Mouse (Mus musculus) neural tube, embryonic 11.5 days (tissue): Measurements from ENCODE around the gene Tspan10. TPM values are rescaled to one million over a fixed set of nuclear protein-coding genes. Genes with fewer than 3 reads are reported as not detected.
A peak's percentile ranks its signal among the peaks of the same experiment; 100 is the strongest.

Experiments used
- ATAC-seq: fragments of 200-750 bp; cut with Nextera tagmentation; 2 replicates; pipeline ENCODE4 v1.8.0; 2017; ENCODE audit warnings: moderate number of reproducible peaks, mild to moderate bottlenecking, moderate TSS enrichment, moderate library complexity; ENCODE audit not compliant: insufficient read depth, low FRiP score, low TSS enrichment
- DNase-seq: peaks from one replicate; pipeline ENCODE4 v3.0.0-alpha.2; 2015; ENCODE audit warnings: low spot score
- H3K27ac ChIP-seq: fragments of 300-500 bp; sonication (generic); 2 replicates; pipeline ENCODE4 v1.5.1; 2014; ENCODE audit warnings: low read depth, mild to moderate bottlenecking, low read length
- H3K27me3 ChIP-seq: fragments of 300-500 bp; sonication (generic); 2 replicates; pipeline ENCODE4 v1.6.1; 2014; ENCODE audit warnings: mild to moderate bottlenecking, low read length, mixed read lengths; ENCODE audit not compliant: control insufficient read depth, insufficient read depth
- H3K36me3 ChIP-seq: fragments of 300-500 bp; sonication (generic); 2 replicates; pipeline ENCODE4 v1.6.1; 2014; ENCODE audit warnings: mild to moderate bottlenecking, low read length, moderate library complexity, mixed read lengths; ENCODE audit not compliant: control insufficient read depth, insufficient read depth
- H3K4me1 ChIP-seq: fragments of 300-500 bp; sonication (generic); 2 replicates; pipeline ENCODE4 v1.6.1; 2014; ENCODE audit warnings: low read length, mixed read lengths; ENCODE audit not compliant: control insufficient read depth, insufficient read depth
- H3K4me2 ChIP-seq: fragments of 300-500 bp; sonication (generic); 2 replicates; pipeline ENCODE4 v1.6.1; 2014; ENCODE audit warnings: low read depth, mild to moderate bottlenecking, moderate library complexity
- H3K4me3 ChIP-seq: fragments of 300-500 bp; sonication (generic); 2 replicates; pipeline ENCODE4 v1.5.1; 2014; ENCODE audit warnings: low read depth, low read length
- H3K9ac ChIP-seq: fragments of 300-500 bp; sonication (generic); 2 replicates; pipeline ENCODE4 v1.6.1; 2014; ENCODE audit warnings: mild to moderate bottlenecking, low read length
- H3K9me3 ChIP-seq: fragments of 300-500 bp; sonication (generic); 2 replicates; pipeline ENCODE4 v1.6.1; 2016; ENCODE audit warnings: low read length; ENCODE audit not compliant: control insufficient read depth
- WGBS: fragments of 180-500 bp; shearing (Covaris S2); extraction: QIAGEN DNeasy Blood & Tissue Kit; methylation state at CpG from one replicate; pipeline ENCODE4 v1.1.7; 2014; 5-methylcytosine and 5-hydroxymethylcytosine counted together
- polyA plus RNA-seq: library from polyadenylated mRNA; unstranded; fragments of >200 nt; fragmentation: Nextera tagmentation; extraction: Ambion mirVana; gene quantifications from 2 replicates; pipeline ENCODE4 v1.2.1, GENCODE M21; 2014

Gene Tspan10
- polyA plus RNA-seq, 1 experiment from 2014 or later, result not detected

DNA sequence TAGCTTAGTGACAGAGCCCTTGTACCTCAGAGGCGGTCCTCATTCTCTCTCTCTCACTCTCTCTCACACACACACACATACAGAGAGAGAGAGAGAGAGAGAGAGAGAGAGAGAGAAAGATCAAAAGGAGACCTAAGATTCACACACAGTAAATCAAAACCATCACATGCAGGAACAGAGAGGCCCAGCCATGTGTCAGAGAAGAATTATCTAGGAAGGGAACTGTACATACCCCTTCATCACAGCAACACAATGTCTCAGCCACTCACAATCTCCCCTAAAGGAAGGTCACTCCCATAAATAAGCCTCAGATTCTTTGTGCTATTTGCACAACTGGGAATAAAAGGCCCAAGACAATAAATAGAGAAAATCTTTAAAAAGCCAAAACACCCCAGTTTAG lies 23.9 kb upstream of the Tspan10 start:
- Histone ChIP-seq H3K9ac (no peak overlapping the region), H3K27me3 (no peaks in the 10 kb centered on the region), H3K36me3 (peaks cover 21% of the 10 kb centered on the region), H3K4me3 (no peak overlapping the region), H3K9me3 (no peaks in the 10 kb centered on the region), H3K27ac (no peak overlapping the region), H3K4me2 (no peak overlapping the region), H3K4me1 (no peaks in the 10 kb centered on the region)
- no peak for DNase-seq
- WGBS, result 76% methylated on average over 1 of the region's 1 CpGs
- no peak for ATAC-seq

DNA sequence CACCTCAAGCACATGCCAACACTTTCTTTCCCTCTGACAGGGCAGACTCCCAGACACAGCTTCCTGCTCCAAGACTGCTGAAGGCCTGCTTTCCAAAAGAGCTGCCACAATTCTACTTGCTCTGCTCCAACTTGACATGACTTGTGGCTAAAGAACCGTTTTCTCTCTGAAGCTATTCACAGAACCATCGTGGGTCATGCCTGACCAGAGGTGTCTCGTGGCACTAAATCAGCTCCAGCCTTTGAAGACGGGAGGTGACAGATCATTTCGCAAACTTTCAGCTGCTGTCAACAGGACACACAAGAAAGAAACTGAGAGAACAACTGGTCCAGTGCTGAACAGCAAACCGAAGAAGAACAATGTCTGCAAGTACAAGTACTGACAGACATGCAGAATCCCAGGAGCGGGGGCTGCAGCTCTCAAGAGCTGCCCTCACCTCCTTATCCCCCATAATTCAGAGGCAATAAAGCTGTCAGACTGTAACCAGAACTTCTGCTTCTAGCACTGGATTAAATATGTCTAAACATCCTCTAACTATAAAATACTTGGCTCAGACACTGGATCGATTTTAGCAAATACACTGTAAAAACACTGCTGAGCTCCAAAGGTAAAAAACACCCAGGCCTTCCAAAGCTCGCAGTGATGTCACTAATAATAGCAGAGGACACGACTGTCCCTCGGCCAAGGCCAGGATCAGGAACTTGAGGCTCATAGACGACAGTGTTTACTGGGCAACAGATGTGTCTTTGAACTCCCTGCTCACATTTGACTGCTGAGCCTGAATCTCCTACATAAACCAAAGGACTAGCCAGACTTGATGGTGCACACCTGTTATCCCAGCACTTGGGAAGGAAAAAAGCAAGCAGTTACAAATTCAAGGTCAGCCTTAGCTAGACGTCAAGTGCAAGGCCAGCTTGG lies 19.5 kb upstream of the Tspan10 start:
- no peaks in the 10 kb centered on the region for H3K9me3 ChIP-seq
- DNase-seq (no peak), ATAC-seq (no peak)
- H3K4me1 ChIP-seq, result no peaks in the 10 kb centered on the region
- no peak overlapping the region for H3K4me2 ChIP-seq
- H3K27ac ChIP-seq, result no peak overlapping the region
- H3K36me3 ChIP-seq, result peaks cover 20% of the 10 kb centered on the region
- H3K27me3 ChIP-seq, result no peaks in the 10 kb centered on the region
- 77% methylated on average over 13 of the region's 13 CpGs for WGBS
- no peak overlapping the region for H3K9ac ChIP-seq
- no peak overlapping the region for H3K4me3 ChIP-seq

DNA sequence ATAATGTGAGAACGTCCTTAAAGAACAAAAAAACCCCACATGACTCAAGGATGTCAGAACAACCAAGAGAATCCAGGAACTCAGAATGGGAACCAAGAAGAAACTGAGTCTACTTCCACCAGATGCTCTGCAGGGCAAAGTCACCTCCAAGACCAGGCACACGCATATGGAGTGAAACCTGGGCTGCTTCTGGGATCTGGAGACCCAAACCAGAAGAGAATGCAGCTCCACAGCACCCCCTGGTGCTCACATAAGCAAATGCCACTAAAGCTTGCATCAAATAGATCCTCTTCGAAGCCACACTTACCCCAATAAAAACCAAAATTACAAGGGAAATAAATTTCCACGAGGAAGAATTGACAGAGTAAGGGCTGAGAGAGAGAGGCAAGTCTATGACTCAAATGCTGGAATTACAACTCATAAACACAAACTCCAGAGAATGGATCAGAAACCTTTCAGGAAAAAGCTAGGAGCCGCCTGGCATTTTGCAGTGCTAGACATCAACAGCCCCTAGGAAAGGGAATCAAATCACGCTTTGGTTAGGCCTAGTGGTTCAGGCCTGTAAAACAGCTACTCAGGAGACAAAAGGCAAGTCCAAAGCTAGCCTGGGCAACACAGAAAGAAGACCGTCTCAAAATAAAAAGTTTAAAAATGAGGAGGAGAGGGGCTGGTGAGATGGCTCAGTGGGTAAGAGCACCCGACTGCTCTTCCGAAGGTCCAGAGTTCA lies 18.7 kb upstream of the Tspan10 start:
- H3K36me3 ChIP-seq, result peaks cover 26% of the 10 kb centered on the region
- H3K9me3 ChIP-seq, result no peaks in the 10 kb centered on the region

DNA sequence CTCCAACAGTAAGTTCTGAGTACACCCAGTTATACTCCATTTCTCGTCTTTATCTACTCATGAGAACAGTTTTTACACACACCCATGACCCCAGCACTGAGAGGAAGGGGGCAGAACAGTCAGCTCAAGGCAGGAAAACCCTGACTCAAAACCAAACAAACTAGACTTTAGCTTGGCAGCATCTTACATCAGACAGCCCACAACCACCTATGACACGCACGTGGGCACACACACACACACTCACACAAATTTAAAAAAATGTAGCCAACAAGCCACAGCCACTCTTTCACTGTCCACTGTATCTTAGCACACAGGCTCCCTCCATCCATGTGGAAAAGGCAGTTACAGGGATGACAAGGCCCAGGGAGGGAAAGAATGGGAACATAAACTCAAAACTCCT lies 15.7 kb upstream of the Tspan10 start:
- peaks cover 16% of the 10 kb centered on the region for H3K36me3 ChIP-seq
- no peaks in the 10 kb centered on the region for H3K27me3 ChIP-seq
- H3K27ac ChIP-seq, result no peak overlapping the region
- no peak overlapping the region for H3K9ac ChIP-seq
- H3K4me3 ChIP-seq, result no peak overlapping the region
- WGBS, result 98% methylated on average over 3 of the region's 3 CpGs
- no peaks in the 10 kb centered on the region for H3K4me1 ChIP-seq
- ATAC-seq (no peak), DNase-seq (no peak)
- no peaks in the 10 kb centered on the region for H3K9me3 ChIP-seq
- no peak overlapping the region for H3K4me2 ChIP-seq

More for the DNA sequence above, 18.7 kb upstream of the Tspan10 start:
- no peaks in the 10 kb centered on the region for H3K4me1 ChIP-seq
- no peak for ATAC-seq
- no peak overlapping the region for H3K4me2 ChIP-seq
- DNase-seq, result peak; percentile 68
- H3K27ac ChIP-seq, result no peak overlapping the region; the same call in 1 of the 2 replicates
- 77% methylated on average over 9 of the region's 9 CpGs for WGBS
- H3K9ac ChIP-seq, result no peak overlapping the region
- no peaks in the 10 kb centered on the region for H3K27me3 ChIP-seq
- H3K4me3 ChIP-seq, result no peak overlapping the region

GRCm38 (mm10) chr11:120437152-120437856 lies 5.1 kb upstream of the Tspan10 start, which contains the start of gene Nploc4:
Nploc4 (minus strand) TSS chr11:120437708.
- DNase-seq (peak; percentile 94), ATAC-seq (peak; percentile 81)
- WGBS, result under 1% methylated on average over 55 of the region's 77 CpGs
- Histone ChIP-seq H3K9ac (peak within 1 kb of the TSS; percentile 98), H3K4me2 (peak within 1 kb of the TSS; percentile 75), H3K9me3 (no peaks in the 10 kb centered on the region), H3K4me3 (peak within 1 kb of the TSS; percentile 99), H3K4me1 (peaks cover 12% of the 10 kb centered on the region), H3K36me3 (peaks cover 6% of the 10 kb centered on the region), H3K27me3 (no peaks in the 10 kb centered on the region), H3K27ac (peak within 1 kb of the TSS; percentile 64; the same call in 1 of the 2 replicates)

GRCm38 (mm10) chr11:120437857-120438385 lies 4.5 kb upstream of the Tspan10 start:
- no peaks in the 10 kb centered on the region for H3K27me3 ChIP-seq

GRCm38 (mm10) chr11:120442765-120443280 lies 379 bp downstream of the Tspan10 start:
- DNase-seq, result no peak
- no peak overlapping the region for H3K4me2 ChIP-seq

More at GRCm38 (mm10) chr11:120437857-120438385, 4.5 kb upstream of the Tspan10 start:
- DNase-seq, result no peak
- no peak for ATAC-seq
- Histone ChIP-seq H3K27ac (no peak overlapping the region; the same call in 1 of the 2 replicates), H3K4me3 (peak overlapping the region; percentile 99), H3K36me3 (peaks cover 4% of the 10 kb centered on the region), H3K4me2 (peak overlapping the region; percentile 75), H3K4me1 (peaks cover 12% of the 10 kb centered on the region), H3K9ac (peak overlapping the region; percentile 98), H3K9me3 (no peaks in the 10 kb centered on the region)
- 32% methylated on average over 12 of the region's 12 CpGs for WGBS

DNA sequence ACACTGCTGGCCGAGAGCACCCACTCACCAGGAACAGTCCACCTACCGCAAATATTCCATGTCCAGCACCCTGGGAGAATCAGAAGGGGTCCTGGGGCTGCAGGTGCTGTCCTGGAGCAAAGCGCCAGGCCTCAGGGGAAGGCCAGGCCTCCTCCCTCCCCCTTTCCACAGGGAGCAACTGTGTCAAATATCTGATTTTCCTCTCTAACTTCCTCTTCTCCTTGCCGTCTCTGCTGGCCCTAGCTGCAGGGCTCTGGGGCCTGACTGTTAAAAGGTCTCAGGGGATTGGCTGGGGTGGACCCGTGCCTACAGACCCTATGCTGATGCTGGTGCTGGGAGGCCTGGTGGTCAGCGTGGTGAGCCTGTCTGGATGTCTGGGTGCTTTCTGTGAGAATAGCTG lies 1.7 kb downstream of the Tspan10 start:
- no peak overlapping the region for H3K27ac ChIP-seq
- 74% methylated on average over 6 of the region's 6 CpGs for WGBS
- H3K4me3 ChIP-seq, result no peak overlapping the region
- no peaks in the 10 kb centered on the region for H3K27me3 ChIP-seq
- no peaks in the 10 kb centered on the region for H3K9me3 ChIP-seq
- no peak for ATAC-seq
- DNase-seq, result no peak
- H3K9ac ChIP-seq, result no peak overlapping the region
- no peaks in the 10 kb centered on the region for H3K4me1 ChIP-seq
- no peak overlapping the region for H3K4me2 ChIP-seq
- no peaks in the 10 kb centered on the region for H3K36me3 ChIP-seq

More at GRCm38 (mm10) chr11:120442765-120443280, 379 bp downstream of the Tspan10 start:
- no peak overlapping the region for H3K9ac ChIP-seq
- no peaks in the 10 kb centered on the region for H3K4me1 ChIP-seq
- H3K27me3 ChIP-seq, result no peaks in the 10 kb centered on the region
- no peaks in the 10 kb centered on the region for H3K9me3 ChIP-seq
- H3K4me3 ChIP-seq, result no peak overlapping the region
- no peak for ATAC-seq
- WGBS, result 85% methylated on average over 3 of the region's 3 CpGs
- no peaks in the 10 kb centered on the region for H3K36me3 ChIP-seq
- no peak overlapping the region for H3K27ac ChIP-seq
